Mouse (Mus musculus) liver, postnatal 0 days (tissue): ENCODE results near the gene Rasa2. TPM values are rescaled to one million over a fixed set of nuclear protein-coding genes. Genes with fewer than 3 reads are reported as not detected.

Source experiments
- ATAC-seq: fragments of 200-750 bp; cut with Nextera tagmentation; 2 replicates; pipeline ENCODE4 v1.8.0; 2017; ENCODE audit warnings: mild to moderate bottlenecking, moderate library complexity
- DNase-seq: peaks from one replicate; pipeline ENCODE4 v3.0.0-alpha.2; 2016
- H3K27ac ChIP-seq: fragments of 300-500 bp; sonication (generic); 2 replicates; pipeline ENCODE4 v1.5.1; 2014; ENCODE audit warnings: antibody characterized with exemption, moderate library complexity, mild to moderate bottlenecking, low read depth
- H3K27me3 ChIP-seq: fragments of 300-500 bp; sonication (generic); 2 replicates; pipeline ENCODE4 v1.6.1; 2014; ENCODE audit warnings: low read length, control low read depth, mixed read lengths; ENCODE audit not compliant: insufficient read depth
- H3K36me3 ChIP-seq: fragments of 300-500 bp; sonication (generic); replicated peaks from 2 replicates; pipeline ENCODE4 v1.6.1; 2014; ENCODE audit warnings: mild to moderate bottlenecking, control low read depth, low read length, moderate library complexity, mixed read lengths; ENCODE audit not compliant: insufficient read depth
- H3K4me1 ChIP-seq: fragments of 300-500 bp; sonication (generic); 2 replicates; pipeline ENCODE4 v1.6.1; 2014; ENCODE audit warnings: antibody characterized with exemption, mild to moderate bottlenecking, control low read depth; ENCODE audit not compliant: insufficient read depth
- H3K4me2 ChIP-seq: fragments of 300-500 bp; sonication (generic); 2 replicates; pipeline ENCODE4 v1.6.1; 2014; ENCODE audit warnings: low read depth, mild to moderate bottlenecking, low read length, moderate library complexity, mixed read lengths
- H3K4me3 ChIP-seq: fragments of 300-500 bp; sonication (generic); 2 replicates; pipeline ENCODE4 v1.5.1; 2014; ENCODE audit warnings: low read depth, low read length
- H3K9ac ChIP-seq: fragments of 300-500 bp; sonication (generic); replicated peaks from 2 replicates; pipeline ENCODE4 v1.6.1; 2014; ENCODE audit warnings: mild to moderate bottlenecking, moderate library complexity
- H3K9me3 ChIP-seq: fragments of 300-500 bp; sonication (generic); 2 replicates; pipeline ENCODE4 v1.6.1; 2016; ENCODE audit warnings: mild to moderate bottlenecking, control low read depth, low read length, mixed read lengths
- CTCF ChIP-seq: sonication (generic); IDR thresholded peaks from 2 replicates; pipeline ENCODE4 v1.5.1; 2016; ENCODE audit warnings: antibody characterized with exemption, low read depth
- EP300 ChIP-seq: IDR thresholded peaks from 2 replicates; pipeline ENCODE4 v1.6.1; 2016; ENCODE audit warnings: antibody characterized with exemption, low read depth, mild to moderate bottlenecking
- WGBS: fragments of 180-500 bp; shearing (Covaris S2); extraction: QIAGEN DNeasy Blood & Tissue Kit; methylation state at CpG from one replicate; pipeline ENCODE4 v1.1.7; 2014; ENCODE audit not compliant: insufficient replicate concordance; 5-methylcytosine and 5-hydroxymethylcytosine counted together
- polyA plus RNA-seq: library from polyadenylated mRNA; unstranded; fragments of >200 nt; fragmentation: Nextera tagmentation; extraction: Ambion mirVana; gene quantifications from 2 replicates; pipeline ENCODE4 v1.2.1, GENCODE M21; 2015

Rasa2 gene
- polyA plus RNA-seq, 1 experiment from 2014 or later: 2.7 TPM

DNA sequence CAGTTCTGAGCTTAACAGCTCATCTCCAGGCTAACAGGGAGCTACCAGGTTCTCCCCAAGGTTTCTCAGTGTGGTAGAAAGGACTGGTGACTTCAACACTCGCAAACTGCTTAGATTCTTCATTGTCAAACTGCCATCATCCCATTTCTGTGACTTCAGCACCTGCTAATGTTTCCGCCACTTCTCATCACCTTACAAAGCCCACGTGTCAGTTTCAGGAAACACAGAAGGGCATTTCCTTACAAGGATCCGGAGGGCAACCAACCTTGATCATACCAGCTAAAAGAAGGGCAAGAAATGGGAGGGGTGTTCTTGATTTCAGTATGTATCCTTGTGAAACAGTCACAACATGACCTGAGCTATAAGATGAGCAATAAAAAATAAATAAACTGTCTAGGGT lies 2.3 kb downstream of the Rasa2 start:
- no peak overlapping the region for H3K9ac ChIP-seq
- no peaks in the 10 kb centered on the region for H3K36me3 ChIP-seq
- peaks cover 16% of the 10 kb centered on the region for H3K4me1 ChIP-seq
- no peak for TF ChIP-seq CTCF
- TF ChIP-seq EP300: no peak
- ATAC-seq (no peak), DNase-seq (no peak)
- no peak overlapping the region for H3K4me2 ChIP-seq
- H3K4me3 ChIP-seq: no peak overlapping the region
- no peak overlapping the region for H3K27ac ChIP-seq
- 0 out of 2 replicates have a peak, but pooled peaks cover 4% of the 10 kb centered on the region for H3K27me3 ChIP-seq
- no peaks in the 10 kb centered on the region for H3K9me3 ChIP-seq
- 61% methylated on average over 4 of the region's 4 CpGs for WGBS

- H3K4me2 ChIP-seq: no peak overlapping the region
- WGBS: 21% methylated on average over 5 of the region's 5 CpGs
- ATAC-seq (no peak), DNase-seq (no peak)
- H3K4me3 ChIP-seq: no peak overlapping the region
- H3K36me3 ChIP-seq: no peaks in the 10 kb centered on the region
- H3K9me3 ChIP-seq: no peaks in the 10 kb centered on the region
- no peak overlapping the region for H3K9ac ChIP-seq
- peaks cover 16% of the 10 kb centered on the region for H3K4me1 ChIP-seq
- TF ChIP-seq EP300 (no peak), CTCF (no peak)
- no peak overlapping the region for H3K27ac ChIP-seq
- H3K27me3 ChIP-seq: 0 out of 2 replicates have a peak, but pooled peaks cover 4% of the 10 kb centered on the region
Observed at GRCm38 (mm10) chr9:96627557-96628085, 3.8 kb downstream of the Rasa2 start.

- Histone ChIP-seq H3K9ac (no peak overlapping the region), H3K4me2 (no peak overlapping the region), H3K36me3 (no peaks in the 10 kb centered on the region), H3K9me3 (no peaks in the 10 kb centered on the region), H3K4me1 (peaks cover 11% of the 10 kb centered on the region), H3K27ac (no peak overlapping the region), H3K4me3 (no peak overlapping the region), H3K27me3 (no peaks in the 10 kb centered on the region)
- ATAC-seq (no peak), DNase-seq (no peak)
- TF ChIP-seq CTCF: no peak
- no peak for TF ChIP-seq EP300
- WGBS: 51% methylated on average over 1 of the region's 1 CpGs
Observed at GRCm38 (mm10) chr9:96627042-96627441, 4.4 kb downstream of the Rasa2 start.

DNA sequence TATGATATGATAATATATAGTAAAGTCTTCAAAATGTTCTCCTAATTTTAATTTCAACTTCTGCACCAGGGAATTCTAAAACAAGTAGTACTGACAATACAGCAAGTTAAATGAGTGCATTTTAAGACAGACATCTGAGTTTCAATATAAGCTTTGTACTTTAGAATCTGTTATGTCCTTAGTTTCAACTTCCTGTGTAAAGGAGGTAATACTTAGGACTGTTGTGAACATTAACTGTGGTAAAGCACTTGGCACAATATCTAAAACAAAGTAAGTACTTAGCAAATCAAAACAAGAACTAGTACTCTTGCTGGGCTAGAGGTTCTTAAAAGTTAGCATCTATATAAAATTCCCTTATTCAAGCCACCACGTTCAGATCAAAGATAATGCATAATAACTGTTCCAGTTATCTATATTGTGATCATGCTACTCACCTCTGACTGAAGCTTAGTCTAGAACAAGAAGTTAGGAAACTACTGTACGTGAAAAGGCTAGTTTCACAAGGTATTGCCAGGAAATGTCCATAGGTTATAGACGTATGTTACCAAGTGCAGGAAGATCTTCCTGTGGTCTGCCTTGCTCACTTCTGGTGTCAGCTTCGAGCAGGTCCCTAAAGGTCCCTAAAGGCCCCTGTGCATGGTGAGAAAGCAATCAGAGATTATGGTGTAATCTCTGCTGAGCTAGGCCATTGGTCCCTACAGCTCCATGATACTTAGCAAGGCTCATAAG lies 12.8 kb downstream of the Rasa2 start:
- H3K36me3 ChIP-seq: no peaks in the 10 kb centered on the region
- H3K4me1 ChIP-seq: peaks cover 4% of the 10 kb centered on the region; the same call in 1 of the 2 replicates
- no peak for ATAC-seq
- H3K4me2 ChIP-seq: peak overlapping the region; percentile 18; the same call in 1 of the 2 replicates
- no peak for TF ChIP-seq EP300
- no peak for TF ChIP-seq CTCF
- H3K9ac ChIP-seq: no peak overlapping the region
- peak overlapping the region; percentile 44; the same call in 1 of the 2 replicates for H3K27ac ChIP-seq
- H3K4me3 ChIP-seq: no peak overlapping the region
- DNase-seq: no peak
- no peaks in the 10 kb centered on the region for H3K27me3 ChIP-seq
- H3K9me3 ChIP-seq: no peaks in the 10 kb centered on the region
- 49% methylated on average over 4 of the region's 4 CpGs for WGBS

GRCm38 (mm10) chr9:96612297-96612696 lies 19.1 kb downstream of the Rasa2 start:
- H3K4me2 ChIP-seq: peak overlapping the region; percentile 36
- H3K36me3 ChIP-seq: peaks cover 9% of the 10 kb centered on the region
- DNase-seq (no peak), ATAC-seq (no peak)
- H3K27ac ChIP-seq: 0 out of 2 replicates have a peak overlapping the region, but pooled peaks have one; percentile 39
- H3K4me1 ChIP-seq: peaks cover 10% of the 10 kb centered on the region
- H3K27me3 ChIP-seq: no peaks in the 10 kb centered on the region
- H3K9ac ChIP-seq: no peak overlapping the region
- WGBS: 28% methylated on average over 3 of the region's 3 CpGs
- TF ChIP-seq CTCF: no peak
- TF ChIP-seq EP300: no peak
- no peak overlapping the region for H3K4me3 ChIP-seq
- peaks cover 1% of the 10 kb centered on the region for H3K9me3 ChIP-seq

GRCm38 (mm10) chr9:96611693-96612293 lies 19.6 kb downstream of the Rasa2 start:
- Histone ChIP-seq H3K9me3 (peaks cover 6% of the 10 kb centered on the region), H3K36me3 (peaks cover 9% of the 10 kb centered on the region), H3K9ac (no peak overlapping the region), H3K27ac (0 out of 2 replicates have a peak overlapping the region, but pooled peaks have one; percentile 39), H3K4me2 (peak overlapping the region; percentile 36), H3K27me3 (no peaks in the 10 kb centered on the region), H3K4me3 (no peak overlapping the region), H3K4me1 (peaks cover 10% of the 10 kb centered on the region)
- TF ChIP-seq EP300 (no peak), CTCF (no peak)
- 30% methylated on average over 8 of the region's 8 CpGs for WGBS
- DNase-seq (no peak), ATAC-seq (no peak)
